Mouse (Mus musculus): ENCODE measurements around the gene Fam227a.

GRCm38 (mm10) chr15:79604990-79605665 is 53.6 kb downstream of the Fam227a start, which contains the start of gene Dmc1:
- TF ChIP-seq EP300 (IDR thresholded peaks at IDR 0.05) (no peak), CTCF (IDR thresholded peaks at IDR 0.05) (no peak)
